Mouse (Mus musculus) liver, embryonic 14.5 days (tissue): ENCODE measurements around the gene Tnfrsf1b. TPM values are rescaled to one million over a fixed set of nuclear protein-coding genes. Genes with fewer than 3 reads are reported as not detected.

Experiments
- ATAC-seq: fragments of 200-750 bp; cut with Nextera tagmentation; 2 replicates; pipeline ENCODE4 v1.8.0; 2017; ENCODE audit warnings: moderate number of reproducible peaks, mild to moderate bottlenecking, moderate library complexity; ENCODE audit not compliant: insufficient read depth
- DNase-seq, 3 experiments: peaks; one replicate each; pipeline ENCODE4 v3.0.0-alpha.2; 2012 to 2013; ENCODE audit warnings: low read depth in 3 of 3, low spot score in 3 of 3
- H3K27ac ChIP-seq: fragments of 300-500 bp; sonication (generic); 2 replicates; pipeline ENCODE4 v1.5.1; 2014; ENCODE audit warnings: moderate library complexity, mild to moderate bottlenecking, control low read depth, inconsistent platforms
- H3K27me3 ChIP-seq: fragments of 300-500 bp; sonication (generic); 2 replicates; pipeline ENCODE4 v1.6.1; 2014; ENCODE audit warnings: mild to moderate bottlenecking, low read length, moderate library complexity; ENCODE audit not compliant: control insufficient read depth, insufficient read depth
- H3K36me3 ChIP-seq: fragments of 300-500 bp; sonication (generic); replicated peaks from 2 replicates; pipeline ENCODE4 v1.6.1; 2014; ENCODE audit warnings: low read depth; ENCODE audit not compliant: control insufficient read depth, insufficient read depth
- H3K4me1 ChIP-seq, 2 experiments: fragments of 200-500 bp in 1 of 2; fragments of 300-500 bp in 1 of 2; sonication (generic) in 1 of 2; replicated peaks; 2 replicates each; pipeline ENCODE4 v1.6.1; 2012 to 2014; ENCODE audit warnings: antibody characterized with exemption in 1 of 2, inconsistent platforms in 1 of 2, low read length in 1 of 2; ENCODE audit not compliant: control insufficient read depth in 2 of 2, insufficient read depth in 2 of 2
- H3K4me2 ChIP-seq: fragments of 300-500 bp; sonication (generic); 2 replicates; pipeline ENCODE4 v1.6.1; 2014; ENCODE audit warnings: low read depth, mild to moderate bottlenecking, control low read depth, moderate library complexity
- H3K4me3 ChIP-seq, 2 experiments: fragments of 200-500 bp in 1 of 2; fragments of 300-500 bp in 1 of 2; sonication (generic) in 1 of 2; 2 replicates each; pipeline ENCODE4 v1.5.1; 2012 to 2014; ENCODE audit warnings: low read depth in 2 of 2, low read length in 2 of 2, mild to moderate bottlenecking in 2 of 2, control low read depth in 1 of 2, inconsistent platforms in 1 of 2, moderate library complexity in 1 of 2; ENCODE audit not compliant: insufficient read depth in 1 of 2
- H3K9ac ChIP-seq: fragments of 300-500 bp; sonication (generic); replicated peaks from 2 replicates; pipeline ENCODE4 v1.6.1; 2014; ENCODE audit warnings: mild to moderate bottlenecking, control low read depth, moderate library complexity
- H3K9me3 ChIP-seq: fragments of 300-500 bp; sonication (generic); 2 replicates; pipeline ENCODE4 v1.6.1; 2016; ENCODE audit warnings: low read length, mixed read lengths; ENCODE audit not compliant: control insufficient read depth
- CTCF ChIP-seq: IDR thresholded peaks from 2 replicates; pipeline ENCODE4 v1.5.1; 2016; ENCODE audit warnings: antibody characterized with exemption, low read depth, control low read depth
- EP300 ChIP-seq: IDR thresholded peaks from 2 replicates; pipeline ENCODE4 v1.6.1; 2016; ENCODE audit warnings: antibody characterized with exemption, low read depth
- WGBS: fragments of 180-500 bp; shearing (Covaris S2); extraction: QIAGEN DNeasy Blood & Tissue Kit; methylation state at CpG from one replicate; pipeline ENCODE4 v1.1.7; 2014; ENCODE audit not compliant: insufficient replicate concordance; 5-methylcytosine and 5-hydroxymethylcytosine counted together
- polyA plus RNA-seq, 2 experiments: library from polyadenylated mRNA; depleted of rRNA in 1 of 2; stranded (reverse) in 1 of 2; unstranded in 1 of 2; fragments of >200 nt; fragmentation: Nextera tagmentation in 1 of 2; extraction: Ambion mirVana in 1 of 2; gene quantifications; 2 replicates each; pipeline versions ENCODE4 v1.2.1 to v1.2.3; 2012 to 2014

Gene Tnfrsf1b
- polyA plus RNA-seq, 2 experiments, result 3.2 to 4.7 TPM

DNA sequence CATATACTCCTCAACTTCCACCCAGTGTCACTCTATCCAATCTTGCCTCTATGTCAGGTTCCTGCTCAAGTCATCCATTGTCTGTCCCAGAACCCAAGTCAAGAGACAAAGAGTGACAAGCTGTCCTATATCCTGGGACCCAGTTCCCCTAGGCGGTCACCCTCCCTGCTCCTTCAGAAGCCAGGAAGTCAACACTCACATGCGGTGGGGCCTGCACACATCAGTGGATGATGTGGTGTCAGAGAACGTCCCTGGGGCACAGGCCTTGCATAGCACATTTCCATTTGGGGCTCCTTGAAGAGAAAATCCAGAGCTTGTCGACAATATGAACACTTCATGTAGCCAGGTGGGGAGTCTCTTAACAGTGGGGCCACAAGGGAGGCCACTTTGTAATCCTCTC, 22.1 kb downstream of the Tnfrsf1b start:
- H3K4me1 ChIP-seq, result peaks cover 11 to 22% of the 10 kb centered on the region in 2 experiments
- ATAC-seq (no peak), DNase-seq (no peak)
- no peak overlapping the region for H3K9ac ChIP-seq
- no peaks in the 10 kb centered on the region for H3K9me3 ChIP-seq
- no peak for TF ChIP-seq CTCF
- no peak for TF ChIP-seq EP300
- H3K4me2 ChIP-seq, result no peak overlapping the region
- no peak overlapping the region for H3K4me3 ChIP-seq
- H3K27me3 ChIP-seq, result no peaks in the 10 kb centered on the region
- WGBS, result 76% methylated on average over 4 of the region's 4 CpGs
- H3K36me3 ChIP-seq, result no peaks in the 10 kb centered on the region
- H3K27ac ChIP-seq, result no peak overlapping the region

DNA sequence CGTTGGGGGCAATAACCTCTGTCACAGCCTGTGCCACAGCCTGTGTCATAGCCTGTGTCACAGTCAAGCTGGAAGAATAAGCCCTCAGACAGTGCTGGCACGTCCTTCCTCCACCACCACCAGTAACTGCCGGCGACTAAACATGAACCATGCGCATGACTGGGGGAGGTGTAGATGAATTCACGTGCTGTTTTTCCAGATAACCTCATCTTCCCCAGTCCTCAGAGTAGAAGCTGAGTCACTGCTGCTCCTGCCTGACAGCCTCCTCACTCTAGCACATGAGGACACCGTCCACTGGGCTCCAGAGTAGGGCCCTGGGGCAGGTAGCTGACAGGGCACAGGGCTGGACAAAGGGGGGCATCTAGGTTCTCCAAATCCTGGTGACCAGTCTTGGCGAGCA, 24.6 kb downstream of the Tnfrsf1b start:
- Histone ChIP-seq H3K36me3 (no peaks in the 10 kb centered on the region), H3K9ac (peak overlapping the region; percentile 38), H3K9me3 (no peaks in the 10 kb centered on the region), H3K4me3 (no peak overlapping the region), H3K4me1 (peaks cover 11 to 22% of the 10 kb centered on the region in 2 experiments), H3K27ac (peak overlapping the region; percentile 44), H3K4me2 (peak overlapping the region; percentile 6; the same call in 1 of the 2 replicates), H3K27me3 (no peaks in the 10 kb centered on the region)
- WGBS, result 16% methylated on average over 8 of the region's 8 CpGs
- ATAC-seq (peak; percentile 93), DNase-seq (peak; percentile 42 to 61 (median 56))
- peak; percentile 44; the same call in 1 of the 2 replicates for TF ChIP-seq EP300
- TF ChIP-seq CTCF, result no peak

DNA sequence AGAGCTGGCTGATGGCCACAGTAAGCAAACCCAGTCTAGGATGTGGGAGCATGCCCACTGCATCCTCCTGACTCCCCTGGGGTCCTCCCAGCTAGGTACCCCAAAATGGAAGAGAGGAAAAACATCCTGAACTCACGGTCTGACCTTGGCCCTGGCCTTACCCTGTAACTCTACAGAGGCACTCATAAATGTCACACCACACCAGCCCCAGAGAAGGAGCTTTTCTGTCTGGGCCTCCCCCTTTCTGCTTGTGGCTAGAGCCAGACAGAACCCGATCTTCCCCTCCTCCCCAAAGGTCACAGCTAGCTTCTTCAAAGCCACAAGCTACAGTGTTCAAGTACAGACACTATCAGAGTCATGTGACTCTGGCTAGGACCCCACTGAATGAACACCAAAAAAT, 25.3 kb downstream of the Tnfrsf1b start:
- 49% methylated on average over 2 of the region's 2 CpGs for WGBS
- no peak overlapping the region for H3K4me2 ChIP-seq
- no peak for DNase-seq
- H3K36me3 ChIP-seq, result no peaks in the 10 kb centered on the region
- peaks cover 11 to 22% of the 10 kb centered on the region in 2 experiments for H3K4me1 ChIP-seq
- no peaks in the 10 kb centered on the region for H3K27me3 ChIP-seq
- H3K27ac ChIP-seq, result peak overlapping the region; percentile 41; the same call in 1 of the 2 replicates
- TF ChIP-seq EP300 (no peak), CTCF (no peak)
- H3K9ac ChIP-seq, result no peak overlapping the region
- H3K4me3 ChIP-seq, result no peak overlapping the region
- ATAC-seq, result no peak
- H3K9me3 ChIP-seq, result no peaks in the 10 kb centered on the region

DNA sequence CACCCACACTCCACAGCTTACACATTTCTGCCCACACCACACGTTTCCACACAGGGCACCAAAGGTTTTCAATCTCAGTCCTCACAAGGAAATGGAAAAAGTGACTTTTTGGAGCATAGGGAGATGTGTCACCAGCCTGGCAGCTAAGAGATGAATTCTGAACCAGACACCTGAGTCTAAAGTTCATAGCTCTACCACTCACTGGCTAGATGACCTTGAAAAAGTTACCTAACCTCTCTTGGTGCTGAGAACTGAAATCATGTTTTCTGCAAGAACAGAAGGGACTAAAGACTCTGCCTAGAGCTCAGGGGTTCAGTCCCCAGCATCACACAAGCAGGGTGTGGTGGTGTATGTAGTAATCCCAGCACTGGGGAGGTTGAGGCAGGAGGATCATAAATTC, 26.7 kb downstream of the Tnfrsf1b start:
- DNase-seq (no peak), ATAC-seq (no peak)
- 80% methylated on average over 1 of the region's 1 CpGs for WGBS
- no peaks in the 10 kb centered on the region for H3K27me3 ChIP-seq
- no peak overlapping the region for H3K4me3 ChIP-seq
- peaks cover 11 to 22% of the 10 kb centered on the region in 2 experiments for H3K4me1 ChIP-seq
- no peaks in the 10 kb centered on the region for H3K36me3 ChIP-seq
- H3K9me3 ChIP-seq, result no peaks in the 10 kb centered on the region
- TF ChIP-seq EP300 (no peak), CTCF (no peak)
- no peak overlapping the region for H3K27ac ChIP-seq
- no peak overlapping the region for H3K9ac ChIP-seq
- H3K4me2 ChIP-seq, result no peak overlapping the region

DNA sequence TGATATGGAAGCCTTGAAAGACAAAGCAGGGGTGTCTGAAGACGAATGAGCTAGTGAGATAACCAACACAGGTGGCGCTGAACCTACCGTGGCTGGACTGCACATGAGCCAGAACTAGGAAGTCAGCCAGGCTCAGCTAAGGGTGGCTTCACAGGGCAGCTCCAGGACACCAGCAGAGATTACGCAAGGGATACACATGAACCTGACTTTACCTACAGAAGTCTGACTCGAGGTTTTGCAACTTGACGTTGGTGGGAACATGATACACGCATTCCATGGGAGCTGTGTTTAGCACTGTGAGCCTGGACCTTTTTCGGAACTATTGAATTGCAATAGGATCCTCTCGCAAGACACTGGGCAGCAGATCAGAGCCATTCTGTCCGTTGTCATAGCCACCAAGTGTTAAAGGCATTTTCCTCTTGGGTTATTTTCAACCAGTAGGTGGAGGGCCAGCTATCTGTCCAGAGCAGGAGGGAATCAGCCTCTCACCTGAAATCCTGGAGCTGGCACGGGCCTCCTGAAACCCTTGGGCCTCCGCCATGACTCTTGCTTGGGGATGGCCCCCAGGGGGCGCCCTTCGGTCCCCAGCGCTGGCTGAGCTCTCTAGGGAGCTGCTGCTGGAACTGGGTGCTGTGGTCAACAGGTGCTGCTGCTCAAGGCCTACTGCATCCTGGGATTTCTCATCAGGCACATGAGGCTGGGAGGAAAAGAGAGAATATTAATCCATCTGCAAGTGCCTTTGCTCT, 27.3 kb downstream of the Tnfrsf1b start:
- TF ChIP-seq EP300 (no peak), CTCF (peak; percentile 88)
- Histone ChIP-seq H3K27me3 (no peaks in the 10 kb centered on the region), H3K4me2 (no peak overlapping the region), H3K36me3 (no peaks in the 10 kb centered on the region), H3K4me3 (no peak overlapping the region), H3K9ac (no peak overlapping the region), H3K9me3 (no peaks in the 10 kb centered on the region), H3K27ac (no peak overlapping the region), H3K4me1 (peaks cover 11 to 22% of the 10 kb centered on the region in 2 experiments)
- WGBS, result 48% methylated on average over 15 of the region's 15 CpGs
- DNase-seq (no peak), ATAC-seq (no peak)
